Mouse (Mus musculus): ENCODE measurements around the gene Olfr1385. TPM values are rescaled to one million over a fixed set of nuclear protein-coding genes. Genes with fewer than 3 reads are reported as not detected.
"Not testable (repeated sequence)": the region's sequence is repeated elsewhere in the genome, so short reads cannot be mapped to it uniquely, and the experiment has no call there.

Gene Olfr1385
- not detected in 2 replicates for polyA plus RNA-seq (2015; fragmentation: Nextera tagmentation; extraction: Ambion mirVana)

GRCm38 (mm10) chr11:49488770-49489169 lies at the start of gene Olfr1385:
Gene Olfr1385 (plus strand): TSS chr11:49489070.
- DNase-seq (ENCODE audit: low spot score); H3K36me3 ChIP-seq (ENCODE audit: control insufficient read depth, insufficient read depth, low read length); H3K4me2 ChIP-seq (replicated peaks; ENCODE audit: low read depth); H3K27me3 ChIP-seq (ENCODE audit: control insufficient read depth, insufficient read depth, low read length); H3K9me3 ChIP-seq (ENCODE audit: control insufficient read depth, low read length); ATAC-seq (ENCODE audit: low FRiP score, low TSS enrichment); H3K27ac ChIP-seq (replicated peaks); H3K4me1 ChIP-seq (replicated peaks; ENCODE audit: control insufficient read depth, insufficient read depth); H3K4me3 ChIP-seq (ENCODE audit: low read depth, low read length); H3K9ac ChIP-seq (ENCODE audit: low read length): not testable (repeated sequence)
- 63% methylated on average over 1 of the region's 1 CpGs for WGBS

DNA sequence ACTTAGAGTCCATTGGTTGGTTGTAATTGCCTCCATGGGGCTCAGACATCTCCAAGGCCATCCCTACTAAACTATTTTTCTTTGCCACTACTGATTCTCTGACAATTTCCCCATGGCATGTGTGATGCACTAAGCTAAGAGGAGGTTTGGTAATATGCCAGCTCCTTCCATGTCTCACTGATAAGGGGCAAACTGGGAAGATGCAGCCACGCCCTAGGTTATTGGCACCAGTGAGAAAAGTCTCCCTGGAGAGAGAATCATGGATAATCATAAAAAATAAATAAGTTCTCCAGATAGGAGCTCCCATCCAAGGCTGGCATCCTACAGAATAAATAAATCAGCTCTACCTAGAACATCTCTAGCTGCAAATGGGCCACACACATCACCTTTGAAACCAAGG lies 33.8 kb upstream of the Olfr1385 start, which contains the start of gene Olfr1387:
Olfr1387 (plus strand) TSS at position 301 of the 400 bp plus-strand sequence.
- H3K4me1 ChIP-seq (replicated peaks; ENCODE audit: control insufficient read depth, insufficient read depth): no peaks in the 10 kb centered on the region
- H3K4me3 ChIP-seq (ENCODE audit: low read depth, low read length): no peak within 1 kb of the TSS
- no peaks in the 10 kb centered on the region for H3K27me3 ChIP-seq (ENCODE audit: control insufficient read depth, insufficient read depth, low read length)
- no peak within 1 kb of the TSS for H3K9ac ChIP-seq (ENCODE audit: low read length)
- H3K27ac ChIP-seq (replicated peaks): no peak within 1 kb of the TSS
- DNase-seq (ENCODE audit: low spot score) (no peak), ATAC-seq (ENCODE audit: low FRiP score, low TSS enrichment) (no peak)
- no peak for TF ChIP-seq CTCF (IDR thresholded peaks at IDR 0.05; ENCODE audit: low read depth)
- TF ChIP-seq EP300 (optimal IDR thresholded peaks at IDR 0.05): no peak
- H3K4me2 ChIP-seq (replicated peaks; ENCODE audit: low read depth): no peak within 1 kb of the TSS
- 69% methylated on average over 1 of the region's 1 CpGs for WGBS
- no peaks in the 10 kb centered on the region for H3K36me3 ChIP-seq (ENCODE audit: control insufficient read depth, insufficient read depth, low read length)
- H3K9me3 ChIP-seq (ENCODE audit: control insufficient read depth, low read length): no peaks in the 10 kb centered on the region

GRCm38 (mm10) chr11:49464746-49465145 lies 24.1 kb upstream of the Olfr1385 start, which contains the start of gene Olfr1386:
Gene Olfr1386 (plus strand): TSS chr11:49465046.
- H3K4me2 ChIP-seq (replicated peaks; ENCODE audit: low read depth); H3K9me3 ChIP-seq (ENCODE audit: control insufficient read depth, low read length); DNase-seq (ENCODE audit: low spot score); H3K9ac ChIP-seq (ENCODE audit: low read length); H3K36me3 ChIP-seq (ENCODE audit: control insufficient read depth, insufficient read depth, low read length); H3K4me3 ChIP-seq (ENCODE audit: low read depth, low read length); ATAC-seq (ENCODE audit: low FRiP score, low TSS enrichment); H3K27ac ChIP-seq (replicated peaks); H3K4me1 ChIP-seq (replicated peaks; ENCODE audit: control insufficient read depth, insufficient read depth); H3K27me3 ChIP-seq (ENCODE audit: control insufficient read depth, insufficient read depth, low read length): not testable (repeated sequence)
- 76% methylated on average over 2 of the region's 3 CpGs for WGBS

GRCm38 (mm10) chr11:49485973-49486372 lies 2.9 kb upstream of the Olfr1385 start:
- Histone ChIP-seq H3K9ac (ENCODE audit: low read length) (no peak overlapping the region), H3K36me3 (ENCODE audit: control insufficient read depth, insufficient read depth, low read length) (no peaks in the 10 kb centered on the region), H3K9me3 (ENCODE audit: control insufficient read depth, low read length) (no peaks in the 10 kb centered on the region), H3K27me3 (ENCODE audit: control insufficient read depth, insufficient read depth, low read length) (no peaks in the 10 kb centered on the region), H3K4me3 (ENCODE audit: low read depth, low read length) (no peak overlapping the region), H3K4me2 (replicated peaks; ENCODE audit: low read depth) (no peak overlapping the region), H3K4me1 (replicated peaks; ENCODE audit: control insufficient read depth, insufficient read depth) (no peaks in the 10 kb centered on the region), H3K27ac (replicated peaks) (no peak overlapping the region)
- no peak for DNase-seq (ENCODE audit: low spot score)
- WGBS: 33% methylated on average over 4 of the region's 4 CpGs
- TF ChIP-seq EP300 (optimal IDR thresholded peaks at IDR 0.05) (no peak), CTCF (IDR thresholded peaks at IDR 0.05; ENCODE audit: low read depth) (no peak)
- ATAC-seq (ENCODE audit: low FRiP score, low TSS enrichment): no peak

GRCm38 (mm10) chr11:49518086-49518485 lies 29.2 kb downstream of the Olfr1385 start:
- ATAC-seq (ENCODE audit: low FRiP score, low TSS enrichment): no peak
- Histone ChIP-seq H3K36me3 (ENCODE audit: control insufficient read depth, insufficient read depth, low read length) (no peaks in the 10 kb centered on the region), H3K27me3 (ENCODE audit: control insufficient read depth, insufficient read depth, low read length) (no peaks in the 10 kb centered on the region), H3K4me2 (replicated peaks; ENCODE audit: low read depth) (no peak overlapping the region), H3K9ac (ENCODE audit: low read length) (no peak overlapping the region), H3K4me1 (replicated peaks; ENCODE audit: control insufficient read depth, insufficient read depth) (no peaks in the 10 kb centered on the region), H3K9me3 (ENCODE audit: control insufficient read depth, low read length) (no peaks in the 10 kb centered on the region), H3K4me3 (ENCODE audit: low read depth, low read length) (no peak overlapping the region), H3K27ac (replicated peaks) (no peak overlapping the region)
- no peak for DNase-seq (ENCODE audit: low spot score)
- TF ChIP-seq CTCF (IDR thresholded peaks at IDR 0.05; ENCODE audit: low read depth): no peak
- TF ChIP-seq EP300 (optimal IDR thresholded peaks at IDR 0.05): no peak
- WGBS: 61% methylated on average over 5 of the region's 5 CpGs

DNA sequence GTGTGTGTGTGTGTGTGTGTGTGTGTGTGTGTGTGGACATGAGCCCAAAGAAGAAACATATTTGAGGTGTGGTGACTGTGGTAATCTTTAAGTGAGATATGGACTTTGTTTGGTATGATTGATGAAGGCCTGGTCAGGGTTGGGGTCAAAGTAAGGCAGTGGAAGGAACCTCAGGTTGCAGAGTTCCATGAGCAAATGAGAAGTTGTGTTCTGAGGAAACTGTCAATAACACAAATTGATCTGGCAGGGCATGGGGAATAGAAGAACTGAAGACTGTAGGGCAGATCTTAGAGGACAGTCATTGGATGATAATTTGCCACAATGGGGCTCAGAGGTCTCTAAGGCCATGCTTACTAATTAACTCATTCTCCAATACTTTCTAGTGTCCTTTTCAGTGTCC lies 30.5 kb downstream of the Olfr1385 start, which contains the start of gene Olfr1383:
Olfr1383 (plus strand) TSS at position 301 of the 400 bp plus-strand sequence.
- no peaks in the 10 kb centered on the region for H3K9me3 ChIP-seq (ENCODE audit: control insufficient read depth, low read length)
- H3K27me3 ChIP-seq (ENCODE audit: control insufficient read depth, insufficient read depth, low read length): no peaks in the 10 kb centered on the region
- no peak for ATAC-seq (ENCODE audit: low FRiP score, low TSS enrichment)
- no peak within 1 kb of the TSS for H3K4me2 ChIP-seq (replicated peaks; ENCODE audit: low read depth)
- no peak for DNase-seq (ENCODE audit: low spot score)
- H3K4me3 ChIP-seq (ENCODE audit: low read depth, low read length): no peak within 1 kb of the TSS
- no peaks in the 10 kb centered on the region for H3K4me1 ChIP-seq (replicated peaks; ENCODE audit: control insufficient read depth, insufficient read depth)
- H3K9ac ChIP-seq (ENCODE audit: low read length): no peak within 1 kb of the TSS
- TF ChIP-seq EP300 (optimal IDR thresholded peaks at IDR 0.05) (no peak), CTCF (IDR thresholded peaks at IDR 0.05; ENCODE audit: low read depth) (no peak)
- H3K36me3 ChIP-seq (ENCODE audit: control insufficient read depth, insufficient read depth, low read length): no peaks in the 10 kb centered on the region
- H3K27ac ChIP-seq (replicated peaks): no peak within 1 kb of the TSS
